Mouse (Mus musculus): ENCODE measurements around the gene Bcl2l14. TPM values are rescaled to one million over a fixed set of nuclear protein-coding genes. Genes with fewer than 3 reads are reported as not detected.

Bcl2l14 gene
- polyA plus RNA-seq (2011; ENCODE audit: insufficient read depth, insufficient read length, low read depth, missing spikeins), result 0.90 and 1.2 TPM in 2 replicates

- Histone ChIP-seq H3K9me3 (replicated peaks; ENCODE audit: control insufficient read depth, insufficient read depth, low read length, poor library complexity, severe bottlenecking) (no peaks in the 10 kb centered on the region), H3K27me3 (ENCODE audit: control insufficient read depth, insufficient read depth, low read length, poor library complexity, severe bottlenecking) (no peaks in the 10 kb centered on the region), H3K36me3 (ENCODE audit: control insufficient read depth, insufficient read depth, low read length, poor library complexity, severe bottlenecking) (no peaks in the 10 kb centered on the region), H3K9ac (ENCODE audit: low read depth, poor library complexity, severe bottlenecking) (no peak within 1 kb of the TSS), H3K27ac (ENCODE audit: insufficient read depth, low read length) (no peak within 1 kb of the TSS), H3K4me1 (ENCODE audit: control insufficient read depth, insufficient read depth, low read length) (no peaks in the 10 kb centered on the region), H3K4me3 (ENCODE audit: low read depth, low read length) (no peak within 1 kb of the TSS)
- TF ChIP-seq POLR2A (IDR thresholded peaks at IDR 0.05; ENCODE audit: insufficient read depth, low read length) (no peak), CTCF (IDR thresholded peaks at IDR 0.05; ENCODE audit: low read depth, low read length) (no peak), EP300 (IDR thresholded peaks at IDR 0.05; ENCODE audit: insufficient read depth, low read depth, low read length) (no peak)
Observed at GRCm38 (mm10) chr6:134396018-134396417, at the start of gene Bcl2l14. Gene Bcl2l14, plus strand, starts transcription at chr6:134396318.

DNA sequence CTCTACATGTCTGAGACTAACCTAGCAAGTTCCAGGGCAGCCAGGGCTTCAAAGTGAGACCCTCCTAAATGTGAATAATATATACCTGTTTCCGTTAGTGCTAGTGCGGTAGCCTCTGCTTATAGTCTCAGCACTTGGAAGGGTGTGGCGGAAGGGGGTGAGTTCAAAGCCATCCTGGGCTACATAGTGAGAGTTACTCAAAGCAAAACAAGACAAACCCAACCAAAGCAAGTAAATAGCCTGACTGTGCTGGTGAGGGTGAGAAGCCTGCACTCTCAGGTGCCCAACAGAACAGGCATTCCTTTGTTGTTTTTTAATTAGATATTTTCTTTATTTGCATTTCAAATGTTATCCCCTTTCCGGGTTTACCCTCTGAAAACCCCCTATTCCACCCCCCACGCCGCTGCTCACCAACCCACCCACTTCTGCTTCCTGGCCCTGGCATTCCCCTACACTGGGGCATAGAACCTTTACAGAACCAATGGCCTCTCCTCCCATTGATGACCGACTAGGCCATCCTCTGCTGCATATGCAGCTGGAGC is 47.5 kb upstream of the Bcl2l14 start:
- TF ChIP-seq POLR2A (IDR thresholded peaks at IDR 0.05; ENCODE audit: insufficient read depth, low read length), result no peak
- TF ChIP-seq CTCF (IDR thresholded peaks at IDR 0.05; ENCODE audit: low read depth, low read length), result no peak
- no peak for TF ChIP-seq EP300 (IDR thresholded peaks at IDR 0.05; ENCODE audit: insufficient read depth, low read depth, low read length)
- H3K36me3 ChIP-seq (ENCODE audit: control insufficient read depth, insufficient read depth, low read length, poor library complexity, severe bottlenecking), result no peaks in the 10 kb centered on the region
- H3K4me1 ChIP-seq (ENCODE audit: control insufficient read depth, insufficient read depth, low read length), result peaks cover 2% of the 10 kb centered on the region
- peaks cover 9% of the 10 kb centered on the region; the same call in 1 of the 2 replicates for H3K9me3 ChIP-seq (replicated peaks; ENCODE audit: control insufficient read depth, insufficient read depth, low read length, poor library complexity, severe bottlenecking)
- H3K9ac ChIP-seq (ENCODE audit: low read depth, poor library complexity, severe bottlenecking), result peak overlapping the region; percentile 4; the same call in 1 of the 2 replicates
- peak overlapping the region; percentile 21 for H3K4me3 ChIP-seq (ENCODE audit: low read depth, low read length)
- H3K27ac ChIP-seq (ENCODE audit: insufficient read depth, low read length), result peak overlapping the region; percentile 84; the same call in 1 of the 2 replicates
- H3K27me3 ChIP-seq (ENCODE audit: control insufficient read depth, insufficient read depth, low read length, poor library complexity, severe bottlenecking), result no peaks in the 10 kb centered on the region; the same call in 1 of the 2 replicates

- TF ChIP-seq POLR2A (IDR thresholded peaks at IDR 0.05; ENCODE audit: insufficient read depth, low read length) (no peak), CTCF (IDR thresholded peaks at IDR 0.05; ENCODE audit: low read depth, low read length) (no peak), EP300 (IDR thresholded peaks at IDR 0.05; ENCODE audit: insufficient read depth, low read depth, low read length) (no peak)
- peaks cover 3% of the 10 kb centered on the region for H3K4me1 ChIP-seq (ENCODE audit: control insufficient read depth, insufficient read depth, low read length)
- peaks cover 9% of the 10 kb centered on the region; the same call in 1 of the 2 replicates for H3K9me3 ChIP-seq (replicated peaks; ENCODE audit: control insufficient read depth, insufficient read depth, low read length, poor library complexity, severe bottlenecking)
- no peak overlapping the region for H3K4me3 ChIP-seq (ENCODE audit: low read depth, low read length)
- H3K27ac ChIP-seq (ENCODE audit: insufficient read depth, low read length), result no peak overlapping the region
- H3K27me3 ChIP-seq (ENCODE audit: control insufficient read depth, insufficient read depth, low read length, poor library complexity, severe bottlenecking), result no peaks in the 10 kb centered on the region
- H3K9ac ChIP-seq (ENCODE audit: low read depth, poor library complexity, severe bottlenecking), result no peak overlapping the region
- H3K36me3 ChIP-seq (ENCODE audit: control insufficient read depth, insufficient read depth, low read length, poor library complexity, severe bottlenecking), result no peaks in the 10 kb centered on the region
Observed at GRCm38 (mm10) chr6:134352881-134353280, 43.2 kb upstream of the Bcl2l14 start.

- H3K9me3 ChIP-seq (replicated peaks; ENCODE audit: control insufficient read depth, insufficient read depth, low read length, poor library complexity, severe bottlenecking), result peaks cover 9% of the 10 kb centered on the region; the same call in 1 of the 2 replicates
- TF ChIP-seq EP300 (IDR thresholded peaks at IDR 0.05; ENCODE audit: insufficient read depth, low read depth, low read length) (no peak), CTCF (IDR thresholded peaks at IDR 0.05; ENCODE audit: low read depth, low read length) (no peak), POLR2A (IDR thresholded peaks at IDR 0.05; ENCODE audit: insufficient read depth, low read length) (no peak)
- no peak overlapping the region for H3K27ac ChIP-seq (ENCODE audit: insufficient read depth, low read length)
- H3K9ac ChIP-seq (ENCODE audit: low read depth, poor library complexity, severe bottlenecking), result no peak overlapping the region
- no peaks in the 10 kb centered on the region for H3K36me3 ChIP-seq (ENCODE audit: control insufficient read depth, insufficient read depth, low read length, poor library complexity, severe bottlenecking)
- no peak overlapping the region for H3K4me3 ChIP-seq (ENCODE audit: low read depth, low read length)
- H3K27me3 ChIP-seq (ENCODE audit: control insufficient read depth, insufficient read depth, low read length, poor library complexity, severe bottlenecking), result no peaks in the 10 kb centered on the region
- peaks cover 3% of the 10 kb centered on the region for H3K4me1 ChIP-seq (ENCODE audit: control insufficient read depth, insufficient read depth, low read length)
Observed at GRCm38 (mm10) chr6:134353751-134354150, 42.4 kb upstream of the Bcl2l14 start.

- no peaks in the 10 kb centered on the region for H3K27me3 ChIP-seq (ENCODE audit: control insufficient read depth, insufficient read depth, low read length, poor library complexity, severe bottlenecking)
- no peak overlapping the region for H3K9ac ChIP-seq (ENCODE audit: low read depth, poor library complexity, severe bottlenecking)
- no peaks in the 10 kb centered on the region for H3K9me3 ChIP-seq (replicated peaks; ENCODE audit: control insufficient read depth, insufficient read depth, low read length, poor library complexity, severe bottlenecking)
- TF ChIP-seq POLR2A (IDR thresholded peaks at IDR 0.05; ENCODE audit: insufficient read depth, low read length), result no peak
- TF ChIP-seq EP300 (IDR thresholded peaks at IDR 0.05; ENCODE audit: insufficient read depth, low read depth, low read length), result no peak
- no peak for TF ChIP-seq CTCF (IDR thresholded peaks at IDR 0.05; ENCODE audit: low read depth, low read length)
- H3K36me3 ChIP-seq (ENCODE audit: control insufficient read depth, insufficient read depth, low read length, poor library complexity, severe bottlenecking), result no peaks in the 10 kb centered on the region
- peaks cover 2% of the 10 kb centered on the region for H3K4me1 ChIP-seq (ENCODE audit: control insufficient read depth, insufficient read depth, low read length)
- H3K4me3 ChIP-seq (ENCODE audit: low read depth, low read length), result no peak overlapping the region
- H3K27ac ChIP-seq (ENCODE audit: insufficient read depth, low read length), result no peak overlapping the region
Observed at GRCm38 (mm10) chr6:134357570-134357969, 38.5 kb upstream of the Bcl2l14 start.

DNA sequence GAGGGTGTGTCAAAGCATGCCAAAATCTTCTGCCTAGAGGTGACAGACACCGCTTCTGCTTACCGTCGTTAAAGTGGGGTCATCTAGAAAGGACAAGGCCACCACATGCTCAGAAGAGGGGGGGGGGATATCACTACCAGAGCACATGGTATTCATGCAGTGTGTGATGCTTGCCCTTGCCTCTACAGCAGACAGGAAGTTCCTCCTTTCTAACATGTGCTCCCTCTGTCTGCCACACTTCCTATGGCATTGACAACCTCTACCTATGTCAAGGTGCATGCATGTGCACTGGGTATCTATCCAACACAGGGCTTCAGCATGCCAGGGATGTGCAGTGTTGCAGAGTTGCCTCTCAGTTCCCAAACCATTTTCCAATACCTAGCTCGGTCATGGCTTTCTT is 36.0 kb upstream of the Bcl2l14 start:
- TF ChIP-seq CTCF (IDR thresholded peaks at IDR 0.05; ENCODE audit: low read depth, low read length), result no peak
- no peak for TF ChIP-seq POLR2A (IDR thresholded peaks at IDR 0.05; ENCODE audit: insufficient read depth, low read length)
- TF ChIP-seq EP300 (IDR thresholded peaks at IDR 0.05; ENCODE audit: insufficient read depth, low read depth, low read length), result no peak
- no peaks in the 10 kb centered on the region for H3K36me3 ChIP-seq (ENCODE audit: control insufficient read depth, insufficient read depth, low read length, poor library complexity, severe bottlenecking)
- no peak overlapping the region for H3K9ac ChIP-seq (ENCODE audit: low read depth, poor library complexity, severe bottlenecking)

More for the DNA sequence above, 36.0 kb upstream of the Bcl2l14 start:
- no peaks in the 10 kb centered on the region for H3K9me3 ChIP-seq (replicated peaks; ENCODE audit: control insufficient read depth, insufficient read depth, low read length, poor library complexity, severe bottlenecking)
- no peak overlapping the region for H3K4me3 ChIP-seq (ENCODE audit: low read depth, low read length)
- H3K27me3 ChIP-seq (ENCODE audit: control insufficient read depth, insufficient read depth, low read length, poor library complexity, severe bottlenecking), result no peaks in the 10 kb centered on the region
- H3K27ac ChIP-seq (ENCODE audit: insufficient read depth, low read length), result no peak overlapping the region
- no peaks in the 10 kb centered on the region for H3K4me1 ChIP-seq (ENCODE audit: control insufficient read depth, insufficient read depth, low read length)
